Mouse (Mus musculus): ENCODE results near the gene Rnaseh2a. TPM values are rescaled to one million over a fixed set of nuclear protein-coding genes. Genes with fewer than 3 reads are reported as not detected.

Rnaseh2a gene
- 112 and 113 TPM in 2 replicates for polyA plus RNA-seq (2015; fragmentation: Nextera tagmentation; extraction: Ambion mirVana)

- Histone ChIP-seq H3K9me3 (no peaks in the 10 kb centered on the region), H3K4me1 (peaks cover 28% of the 10 kb centered on the region), H3K4me2 (peak within 1 kb of the TSS; percentile 84), H3K27me3 (replicated peaks) (no peaks in the 10 kb centered on the region), H3K36me3 (peaks cover 11% of the 10 kb centered on the region), H3K27ac (peak within 1 kb of the TSS; percentile 95), H3K4me3 (replicated peaks) (peak within 1 kb of the TSS; percentile 71), H3K9ac (peak within 1 kb of the TSS; percentile 76)
- peak; percentile 77 for ATAC-seq (ENCODE audit: insufficient read depth, low FRiP score, low read depth)
- under 1% methylated on average over 56 of the region's 56 CpGs for WGBS
Measured at GRCm38 (mm10) chr8:84969241-84970134, at the start of gene Rnaseh2a, which contains the start of the genes Gm49661 and Prdx2. TSS of gene Rnaseh2a (minus strand) at chr8:84969767. TSS of gene Gm49661 (minus strand) at chr8:84969433. TSS of gene Prdx2 (plus strand) at chr8:84969587.

DNA sequence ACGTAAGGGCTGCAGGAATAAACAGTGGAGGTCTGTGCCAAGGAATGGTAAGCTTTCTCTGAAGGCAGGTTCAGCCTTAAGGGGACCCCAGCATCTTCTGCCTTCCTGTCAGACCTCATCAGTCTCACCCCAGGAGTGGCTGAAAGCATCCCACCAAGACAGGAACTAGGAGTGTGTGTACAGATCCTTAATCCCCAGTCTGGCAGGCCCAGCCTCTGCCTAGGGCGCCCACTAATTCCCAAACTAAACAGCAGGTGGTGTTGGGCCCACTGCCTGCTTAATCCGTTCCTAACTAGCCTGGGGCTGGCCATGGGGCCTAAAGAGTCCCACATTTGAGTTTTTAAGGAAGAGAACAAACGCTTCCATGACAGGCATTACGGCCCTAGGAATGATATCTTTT, 47.6 kb upstream of the Rnaseh2a start:
- peak overlapping the region; percentile 63 for H3K27ac ChIP-seq
- no peak overlapping the region for H3K9ac ChIP-seq
- no peak for ATAC-seq (ENCODE audit: insufficient read depth, low FRiP score, low read depth)
- no peak overlapping the region for H3K4me3 ChIP-seq (replicated peaks)
- H3K9me3 ChIP-seq = no peaks in the 10 kb centered on the region
- peaks cover 41% of the 10 kb centered on the region for H3K36me3 ChIP-seq
- no peak overlapping the region for H3K4me2 ChIP-seq
- WGBS = 53% methylated on average over 5 of the region's 5 CpGs
- peaks cover 4% of the 10 kb centered on the region; the same call in 1 of the 2 replicates for H3K4me1 ChIP-seq
- H3K27me3 ChIP-seq (replicated peaks) = peaks cover 19% of the 10 kb centered on the region

GRCm38 (mm10) chr8:85016724-85017123, 47.2 kb upstream of the Rnaseh2a start:
- 60% methylated on average over 10 of the region's 10 CpGs for WGBS
- ATAC-seq (ENCODE audit: insufficient read depth, low FRiP score, low read depth) = no peak
- H3K4me2 ChIP-seq = no peak overlapping the region
- H3K4me1 ChIP-seq = peaks cover 4% of the 10 kb centered on the region; the same call in 1 of the 2 replicates
- H3K9me3 ChIP-seq = no peaks in the 10 kb centered on the region
- no peak overlapping the region for H3K9ac ChIP-seq
- H3K27ac ChIP-seq = peak overlapping the region; percentile 63
- H3K27me3 ChIP-seq (replicated peaks) = peaks cover 21% of the 10 kb centered on the region
- peaks cover 38% of the 10 kb centered on the region for H3K36me3 ChIP-seq
- H3K4me3 ChIP-seq (replicated peaks) = no peak overlapping the region

- Histone ChIP-seq H3K4me2 (peak within 1 kb of the TSS; percentile 68), H3K27ac (no peak within 1 kb of the TSS), H3K9ac (0 out of 2 replicates have a peak within 1 kb of the TSS, but pooled peaks have one; percentile 14), H3K9me3 (no peaks in the 10 kb centered on the region), H3K4me3 (replicated peaks) (peak within 1 kb of the TSS; percentile 33; the same call in 1 of the 2 replicates), H3K4me1 (peaks cover 4% of the 10 kb centered on the region; the same call in 1 of the 2 replicates), H3K27me3 (replicated peaks) (peaks cover 36% of the 10 kb centered on the region), H3K36me3 (peaks cover 16% of the 10 kb centered on the region)
- no peak for ATAC-seq (ENCODE audit: insufficient read depth, low FRiP score, low read depth)
- 38% methylated on average over 2 of the region's 2 CpGs for WGBS
Measured at GRCm38 (mm10) chr8:85014431-85014830, 44.9 kb upstream of the Rnaseh2a start, which contains the start of gene Best2. TSS of gene Best2 (minus strand) at chr8:85014531.

DNA sequence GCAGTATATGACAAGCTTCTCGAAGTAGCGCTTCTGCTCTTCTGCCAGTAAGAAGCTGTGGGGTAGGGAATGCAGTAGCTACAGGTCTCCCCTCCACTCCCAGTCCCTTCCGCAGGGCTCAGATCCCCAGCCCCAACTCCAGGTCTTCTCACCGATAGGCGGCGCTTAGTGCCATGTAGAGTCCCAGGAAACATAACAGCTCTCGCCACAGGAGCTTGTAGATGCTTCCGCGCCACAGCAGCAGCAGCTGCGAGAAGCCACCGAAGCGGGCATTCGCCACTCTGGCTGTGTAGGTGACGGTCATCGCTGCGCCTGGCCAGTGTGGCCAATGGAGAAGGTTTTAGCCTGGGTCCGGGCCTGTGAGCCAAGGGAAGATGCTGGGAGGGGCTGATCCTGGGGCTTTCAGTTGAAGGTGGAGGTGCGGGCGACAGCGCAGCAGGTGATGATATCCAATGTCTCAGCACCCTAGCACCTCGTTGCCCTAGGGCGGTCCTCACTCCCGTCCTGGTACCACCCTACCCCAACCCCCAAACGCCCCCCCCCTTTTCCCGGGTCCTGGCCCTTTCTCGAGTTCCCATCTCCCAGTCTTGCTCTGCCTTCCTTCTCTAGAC, 43.8 kb upstream of the Rnaseh2a start:
- peaks cover 4% of the 10 kb centered on the region; the same call in 1 of the 2 replicates for H3K4me1 ChIP-seq
- 3% methylated on average over 26 of the region's 26 CpGs for WGBS
- H3K27ac ChIP-seq = no peak overlapping the region
- H3K9me3 ChIP-seq = no peaks in the 10 kb centered on the region
- H3K4me2 ChIP-seq = peak overlapping the region; percentile 68
- peaks cover 6% of the 10 kb centered on the region; the same call in 1 of the 2 replicates for H3K36me3 ChIP-seq
- H3K4me3 ChIP-seq (replicated peaks) = peak overlapping the region; percentile 33; the same call in 1 of the 2 replicates
- H3K9ac ChIP-seq = 0 out of 2 replicates have a peak overlapping the region, but pooled peaks have one; percentile 14
- peak; percentile 65 for ATAC-seq (ENCODE audit: insufficient read depth, low FRiP score, low read depth)
- peaks cover 37% of the 10 kb centered on the region for H3K27me3 ChIP-seq (replicated peaks)

DNA sequence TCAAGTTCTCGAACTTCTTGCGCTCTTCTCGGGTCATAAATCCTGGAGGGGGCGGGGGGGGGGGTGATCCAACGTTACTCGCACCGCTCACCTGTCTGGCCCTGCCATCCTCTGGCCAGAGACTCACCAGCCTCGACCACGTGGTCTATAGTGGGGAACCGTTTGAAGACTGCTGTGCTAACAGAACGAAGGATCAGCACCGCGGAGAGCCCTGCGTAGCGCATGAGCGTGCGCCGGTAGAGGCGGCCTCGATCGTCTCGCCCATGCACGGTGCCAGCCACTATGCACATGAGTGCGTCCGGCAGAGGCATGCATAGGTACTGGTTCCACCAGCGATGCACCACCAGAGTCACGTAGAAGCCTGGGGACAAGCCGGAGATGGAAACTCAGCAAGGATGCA, 41.7 kb upstream of the Rnaseh2a start:
- peaks cover 40% of the 10 kb centered on the region for H3K27me3 ChIP-seq (replicated peaks)
- H3K9ac ChIP-seq = no peak overlapping the region
- peaks cover 4% of the 10 kb centered on the region; the same call in 1 of the 2 replicates for H3K4me1 ChIP-seq
- no peaks in the 10 kb centered on the region for H3K9me3 ChIP-seq
- H3K4me2 ChIP-seq = no peak overlapping the region
- no peak for ATAC-seq (ENCODE audit: insufficient read depth, low FRiP score, low read depth)
- no peak overlapping the region for H3K4me3 ChIP-seq (replicated peaks)
- H3K27ac ChIP-seq = no peak overlapping the region
- no peaks in the 10 kb centered on the region for H3K36me3 ChIP-seq
- WGBS = 9% methylated on average over 28 of the region's 28 CpGs

DNA sequence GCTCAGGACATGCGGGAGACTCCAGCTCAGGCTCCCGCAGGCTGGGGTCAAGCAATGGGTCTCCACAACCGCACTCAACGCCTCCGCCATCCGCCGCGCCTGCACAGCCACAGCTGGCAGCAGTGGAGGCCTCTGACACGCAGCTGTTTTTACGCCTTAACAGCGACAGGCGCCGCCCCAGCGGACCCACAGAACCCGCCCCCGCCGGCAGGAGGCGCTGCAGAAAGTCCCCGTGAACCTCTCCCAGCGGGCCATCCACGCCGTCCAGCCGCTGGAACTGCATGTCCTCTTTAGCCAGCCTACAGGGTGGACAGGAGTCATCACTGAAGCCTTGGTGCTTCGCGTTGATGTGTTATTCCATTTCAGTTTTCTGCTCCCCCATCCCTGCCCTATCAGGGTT, 38.1 kb upstream of the Rnaseh2a start:
- no peak overlapping the region for H3K4me2 ChIP-seq
- H3K9ac ChIP-seq = no peak overlapping the region
- no peak for ATAC-seq (ENCODE audit: insufficient read depth, low FRiP score, low read depth)
- peaks cover 24% of the 10 kb centered on the region for H3K27me3 ChIP-seq (replicated peaks)
- no peaks in the 10 kb centered on the region for H3K9me3 ChIP-seq
- H3K36me3 ChIP-seq = no peaks in the 10 kb centered on the region
- H3K4me1 ChIP-seq = no peaks in the 10 kb centered on the region
- WGBS = 16% methylated on average over 25 of the region's 25 CpGs
- H3K27ac ChIP-seq = no peak overlapping the region
- H3K4me3 ChIP-seq (replicated peaks) = no peak overlapping the region

DNA sequence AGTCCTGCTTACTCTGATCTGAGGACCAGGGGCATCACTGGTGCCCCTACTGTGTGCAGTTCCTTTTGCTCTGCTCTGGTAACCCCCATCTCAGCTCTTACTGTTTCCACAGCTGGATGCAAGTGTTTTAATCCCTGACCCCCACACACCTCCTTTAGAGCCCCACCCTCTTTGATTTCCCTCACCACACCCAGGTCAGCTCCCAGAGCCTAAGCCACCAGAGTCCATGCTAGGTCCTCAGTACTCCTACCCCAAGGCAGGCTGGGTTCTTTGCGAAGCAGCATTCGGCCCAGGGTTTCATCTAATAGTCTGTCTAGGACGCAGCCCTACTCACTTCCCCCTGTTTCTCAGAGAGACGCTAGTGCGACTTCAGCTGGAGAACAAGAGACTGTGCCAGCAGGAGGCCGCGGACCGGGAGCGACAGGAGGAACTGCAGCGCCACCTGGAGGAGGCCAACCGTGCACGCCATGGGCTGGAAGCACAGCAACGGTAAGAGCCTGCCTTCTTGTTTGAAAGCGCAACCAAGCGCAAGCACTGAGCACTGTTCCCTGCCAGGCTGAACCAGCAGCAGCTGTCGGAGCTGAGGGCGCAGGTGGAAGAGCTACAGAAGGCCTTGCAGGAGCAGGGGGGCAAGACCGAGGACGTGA, 28.2 kb upstream of the Rnaseh2a start:
- Histone ChIP-seq H3K27me3 (replicated peaks) (no peaks in the 10 kb centered on the region; the same call in 1 of the 2 replicates), H3K36me3 (0 out of 2 replicates have a peak, but pooled peaks cover 2% of the 10 kb centered on the region), H3K4me2 (peak overlapping the region; percentile 22; the same call in 1 of the 2 replicates), H3K4me3 (replicated peaks) (no peak overlapping the region), H3K4me1 (0 out of 2 replicates have a peak, but pooled peaks cover 4% of the 10 kb centered on the region), H3K9ac (no peak overlapping the region), H3K9me3 (no peaks in the 10 kb centered on the region), H3K27ac (no peak overlapping the region)
- 7% methylated on average over 19 of the region's 19 CpGs for WGBS
- peak; percentile 71 for ATAC-seq (ENCODE audit: insufficient read depth, low FRiP score, low read depth)

DNA sequence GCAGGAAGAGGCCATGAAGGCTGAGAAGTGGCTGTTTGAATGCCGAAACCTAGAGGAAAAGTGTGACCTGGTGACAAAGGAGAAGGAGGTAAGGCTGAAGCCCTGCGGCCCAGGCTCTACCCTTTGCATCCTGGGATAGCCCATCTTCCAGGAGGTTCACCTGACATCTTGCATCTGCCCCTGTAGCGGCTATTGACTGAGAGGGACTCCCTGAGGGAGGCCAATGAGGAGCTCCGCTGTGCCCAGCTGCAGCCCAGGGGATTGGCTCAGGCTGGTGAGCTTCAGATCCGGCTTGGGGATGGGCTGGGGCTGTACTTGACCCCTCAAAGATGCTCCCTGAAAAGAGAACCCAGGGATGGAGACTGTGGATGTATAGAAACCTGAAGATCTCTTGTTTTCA, 27.4 kb upstream of the Rnaseh2a start:
- no peak for ATAC-seq (ENCODE audit: insufficient read depth, low FRiP score, low read depth)
- WGBS = 81% methylated on average over 5 of the region's 5 CpGs

GRCm38 (mm10) chr8:84995680-84996079, 26.1 kb upstream of the Rnaseh2a start:
- ATAC-seq (ENCODE audit: insufficient read depth, low FRiP score, low read depth) = no peak
- no peak overlapping the region for H3K9ac ChIP-seq
- no peaks in the 10 kb centered on the region for H3K9me3 ChIP-seq
- 0 out of 2 replicates have a peak, but pooled peaks cover 2% of the 10 kb centered on the region for H3K36me3 ChIP-seq
- no peaks in the 10 kb centered on the region; the same call in 1 of the 2 replicates for H3K27me3 ChIP-seq (replicated peaks)
- no peak overlapping the region for H3K4me3 ChIP-seq (replicated peaks)
- H3K4me2 ChIP-seq = no peak overlapping the region
- WGBS = 46% methylated on average over 25 of the region's 25 CpGs
- H3K27ac ChIP-seq = no peak overlapping the region
- H3K4me1 ChIP-seq = peaks cover 8% of the 10 kb centered on the region; the same call in 1 of the 2 replicates

More for the DNA sequence above, 27.4 kb upstream of the Rnaseh2a start:
- Histone ChIP-seq H3K4me1 (0 out of 2 replicates have a peak, but pooled peaks cover 4% of the 10 kb centered on the region), H3K4me3 (replicated peaks) (no peak overlapping the region), H3K9me3 (no peaks in the 10 kb centered on the region), H3K9ac (no peak overlapping the region), H3K4me2 (no peak overlapping the region), H3K27ac (no peak overlapping the region), H3K36me3 (0 out of 2 replicates have a peak, but pooled peaks cover 2% of the 10 kb centered on the region), H3K27me3 (replicated peaks) (no peaks in the 10 kb centered on the region; the same call in 1 of the 2 replicates)

DNA sequence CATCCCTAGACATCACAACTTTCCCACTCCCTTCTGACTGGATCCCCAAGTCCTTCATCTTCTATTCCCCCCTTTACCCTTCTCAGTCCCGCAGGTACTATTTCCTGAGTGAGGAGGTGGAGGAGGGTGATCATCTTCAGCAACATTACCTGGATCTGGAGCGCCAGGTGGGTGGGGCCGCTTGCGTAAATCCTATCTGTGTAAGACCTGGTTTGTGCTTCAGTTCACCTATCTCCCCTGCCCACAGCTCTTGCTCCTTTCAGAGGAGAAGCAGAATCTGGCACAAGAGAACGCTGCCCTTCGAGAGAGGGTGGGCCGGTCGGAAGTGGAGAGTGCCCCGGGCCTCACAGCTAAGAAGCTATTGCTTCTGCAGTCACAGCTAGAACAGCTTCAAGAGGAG, 24.8 kb upstream of the Rnaseh2a start:
- H3K4me3 ChIP-seq (replicated peaks) = no peak overlapping the region
- H3K4me2 ChIP-seq = no peak overlapping the region
- H3K9ac ChIP-seq = no peak overlapping the region
- H3K27ac ChIP-seq = no peak overlapping the region
- no peak for ATAC-seq (ENCODE audit: insufficient read depth, low FRiP score, low read depth)
- H3K9me3 ChIP-seq = no peaks in the 10 kb centered on the region
- WGBS = 90% methylated on average over 9 of the region's 9 CpGs
- peaks cover 9% of the 10 kb centered on the region for H3K4me1 ChIP-seq
- 0 out of 2 replicates have a peak, but pooled peaks cover 2% of the 10 kb centered on the region for H3K36me3 ChIP-seq
- H3K27me3 ChIP-seq (replicated peaks) = no peaks in the 10 kb centered on the region; the same call in 1 of the 2 replicates

Data from stomach, embryonic 15.5 days (tissue).